Comparison of ENCODE assay signal across 17 mouse cellular contexts in genomic region chr8:27606996-27607395, GRCm38 (mm10).
A peak's percentile ranks its signal among the peaks of the same experiment; 100 is the strongest.
DNase-seq lines count a peak whose midpoint lies in the region; ATAC-seq and TF ChIP-seq lines count a peak whose summit lies in the region.
"Had no signal": no experiment of that assay in that cellular context is flagged by ENCODE, and none has a peak within 500 bp of the region (broad histone marks: within the 10 kb centered on the region; RNA-seq: fewer than 3 reads in every experiment).

No protein-coding gene starts in this region.

- H3K4me2 ChIP-seq in hindbrain, postnatal 0 days (ENCODE audit: low read depth, low read length) = no peak overlapping the region
- no peak overlapping the region for H3K4me2 ChIP-seq in hindbrain, embryonic 12.5 days (replicated peaks)
- H3K4me2 ChIP-seq: hindbrain, embryonic 15.5 days; limb, embryonic 13.5 days; liver, embryonic 15.5 days had no signal

- H3K4me3 ChIP-seq in hindbrain, postnatal 0 days (ENCODE audit: low read length) = no peak overlapping the region
- H3K4me3 ChIP-seq in hindbrain, embryonic 12.5 days = no peak overlapping the region
- H3K4me3 ChIP-seq in ES-E14 (ENCODE audit: insufficient read depth in 1 of 2, low read depth in 1 of 2, low read length in 2 of 2, poor library complexity in 1 of 2, severe bottlenecking in 1 of 2) = peak overlapping the region; percentile 45 to 67
- H3K4me3 ChIP-seq: hindbrain, embryonic 15.5 days; limb, embryonic 13.5 days; liver, embryonic 15.5 days had no signal

- intact Hi-C loops in left cerebral cortex, postnatal 36 days (cut with DNase I) = no loop called here
- intact Hi-C loops in gastrocnemius, postnatal 14 days (cut with DNase I; ENCODE audit: low total_unique reads) = no loop called here

- H3K9ac ChIP-seq in hindbrain, postnatal 0 days (replicated peaks; ENCODE audit: low read length) = no peak overlapping the region
- H3K9ac ChIP-seq in hindbrain, embryonic 12.5 days = no peak overlapping the region
- no peak overlapping the region for H3K9ac ChIP-seq in ES-E14 (ENCODE audit: insufficient read depth, low read depth, low read length, poor library complexity, severe bottlenecking)
- H3K9ac ChIP-seq: hindbrain, embryonic 15.5 days; limb, embryonic 13.5 days; liver, embryonic 15.5 days had no signal

- peak; percentile 38 for DNase-seq in hindbrain, postnatal 0 days (ENCODE audit: low spot score)
- DNase-seq in ES-E14 (ENCODE audit: low read depth, low spot score) (no peak), adipocyte (ENCODE audit: low spot score) (no peak)
- peak; percentile 41 to 63 for DNase-seq in layer of hippocampus, adult 8-10 months (ENCODE audit: low spot score in 2 of 2)
- DNase-seq in left cerebral cortex, postnatal 36 days (ENCODE audit: low spot score in 2 of 2) = peak; percentile 7 to 8
- DNase-seq in gastrocnemius, postnatal 14 days = no peak
- DNase-seq in adrenal gland, adult 18-20 months (ENCODE audit: low spot score in 2 of 2) = no peak
- DNase-seq: adrenal gland, postnatal 36 days; B cell, adult 2 months; heart, adult 18-20 months; kidney, adult 18-20 months; kidney, postnatal 36 days; lung, postnatal 10 days had no signal

- no peaks in the 10 kb centered on the region for H3K27me3 ChIP-seq in hindbrain, postnatal 0 days (ENCODE audit: insufficient read depth, low read length)
- no peaks in the 10 kb centered on the region for H3K27me3 ChIP-seq in hindbrain, embryonic 12.5 days
- H3K27me3 ChIP-seq: hindbrain, embryonic 15.5 days; limb, embryonic 13.5 days; liver, embryonic 15.5 days had no signal

- H3K9me3 ChIP-seq in hindbrain, postnatal 0 days (ENCODE audit: low read length) = no peaks in the 10 kb centered on the region
- H3K9me3 ChIP-seq in hindbrain, embryonic 12.5 days (replicated peaks) = no peaks in the 10 kb centered on the region
- H3K9me3 ChIP-seq in ES-E14 (ENCODE audit: control insufficient read depth, insufficient read depth, low read depth, low read length) = no peaks in the 10 kb centered on the region
- H3K9me3 ChIP-seq: hindbrain, embryonic 15.5 days; limb, embryonic 13.5 days; liver, embryonic 15.5 days had no signal

- H3K4me1 ChIP-seq in hindbrain, postnatal 0 days (ENCODE audit: insufficient read depth, low read length) = no peaks in the 10 kb centered on the region
- H3K4me1 ChIP-seq in hindbrain, embryonic 12.5 days = no peaks in the 10 kb centered on the region
- no peaks in the 10 kb centered on the region for H3K4me1 ChIP-seq in ES-E14 (ENCODE audit: control insufficient read depth in 2 of 2, insufficient read depth in 2 of 2, low read length in 2 of 2, poor library complexity in 1 of 2)
- H3K4me1 ChIP-seq: hindbrain, embryonic 15.5 days; limb, embryonic 13.5 days; liver, embryonic 15.5 days had no signal

- H3K36me3 ChIP-seq in hindbrain, postnatal 0 days (ENCODE audit: insufficient read depth, low read length) = no peaks in the 10 kb centered on the region
- no peaks in the 10 kb centered on the region for H3K36me3 ChIP-seq in hindbrain, embryonic 12.5 days
- no peaks in the 10 kb centered on the region for H3K36me3 ChIP-seq in ES-E14 (ENCODE audit: control insufficient read depth, insufficient read depth, low read length, poor library complexity, severe bottlenecking)
- H3K36me3 ChIP-seq: hindbrain, embryonic 15.5 days; limb, embryonic 13.5 days; liver, embryonic 15.5 days had no signal

- no peak for TF ChIP-seq CTCF in hindbrain, postnatal 0 days (IDR thresholded peaks at IDR 0.05; ENCODE audit: low read depth)

- in situ Hi-C loops in ES-E14 (cut with MboI; ENCODE audit: low sequenced_read_pairs in 2 of 2, unreplicated experiment in 2 of 2) = no loop called here

- no peak for ATAC-seq in hindbrain, postnatal 0 days
- ATAC-seq in hindbrain, embryonic 12.5 days (ENCODE audit: low FRiP score) = no peak

- no peak overlapping the region for H3K27ac ChIP-seq in hindbrain, postnatal 0 days
- no peak overlapping the region for H3K27ac ChIP-seq in hindbrain, embryonic 12.5 days
- H3K27ac ChIP-seq in ES-E14 (ENCODE audit: insufficient read depth, low read depth, low read length, poor library complexity, severe bottlenecking) = no peak overlapping the region
- H3K27ac ChIP-seq: hindbrain, embryonic 15.5 days; limb, embryonic 13.5 days; liver, embryonic 15.5 days had no signal

- WGBS in hindbrain, postnatal 0 days = 71% methylated on average over 8 of the region's 8 CpGs
- 87% methylated on average over 8 of the region's 8 CpGs for WGBS in hindbrain, embryonic 12.5 days

TF ChIP-seq in ES-E14, 5 proteins besides CTCF, POLR2A, EP300 and RAD21:
- TF ChIP-seq ZNF384 (IDR thresholded peaks at IDR 0.05; ENCODE audit: low read depth, low read length) = no peak
- no peak for TF ChIP-seq CHD2 (IDR thresholded peaks at IDR 0.05; ENCODE audit: low read depth, low read length)
- TF ChIP-seq HCFC1 (IDR thresholded peaks at IDR 0.05; ENCODE audit: borderline replicate concordance, insufficient read depth, low read length) = no peak
- TF ChIP-seq ZC3H11A (IDR thresholded peaks at IDR 0.05; ENCODE audit: borderline replicate concordance, low read depth, low read length) = no peak
- TF ChIP-seq MAFK (IDR thresholded peaks at IDR 0.05; ENCODE audit: insufficient read depth, low read depth, low read length) = no peak

Comparison
In these comparisons a context has a peak if more than half of its experiments do, and no peak if none do; other contexts are left out.
1. DNase-seq: peak in hindbrain, postnatal 0 days (single experiment), layer of hippocampus, adult 8-10 months (2 of 2) and left cerebral cortex, postnatal 36 days (2 of 2); none in ES-E14 (single experiment), adipocyte (single experiment), gastrocnemius, postnatal 14 days (single experiment) and adrenal gland, adult 18-20 months (0 of 2).
2. H3K4me3 ChIP-seq: peak in ES-E14 (2 of 2); none in hindbrain, postnatal 0 days (single experiment) and hindbrain, embryonic 12.5 days (single experiment).